Mouse (Mus musculus): ENCODE data around the gene Htt. TPM values are rescaled to one million over a fixed set of nuclear protein-coding genes. Genes with fewer than 3 reads are reported as not detected.
"Not testable (repeated sequence)": the region's sequence is repeated elsewhere in the genome, so short reads cannot be mapped to it uniquely, and the experiment has no call there.

The Htt gene
- total RNA-seq, 1 experiment from 2014 or later = 19.7 TPM

- ATAC-seq (replicated peaks; ENCODE audit: insufficient number of reproducible peaks, low FRiP score, low TSS enrichment, poor library complexity, severe bottlenecking) = not testable (repeated sequence)
Observed at GRCm38 (mm10) chr5:34880307-34880706, 118.8 kb downstream of the Htt start.

GRCm38 (mm10) chr5:34881023-34881422, 119.5 kb downstream of the Htt start:
- ATAC-seq (replicated peaks; ENCODE audit: insufficient number of reproducible peaks, low FRiP score, low TSS enrichment, poor library complexity, severe bottlenecking) = no peak

GRCm38 (mm10) chr5:34885250-34885649, 123.7 kb downstream of the Htt start:
- no peak for ATAC-seq (replicated peaks; ENCODE audit: insufficient number of reproducible peaks, low FRiP score, low TSS enrichment, poor library complexity, severe bottlenecking)

GRCm38 (mm10) chr5:34889252-34889651, 127.7 kb downstream of the Htt start:
- no peak for ATAC-seq (replicated peaks; ENCODE audit: insufficient number of reproducible peaks, low FRiP score, low TSS enrichment, poor library complexity, severe bottlenecking)

- no peak for ATAC-seq (replicated peaks; ENCODE audit: insufficient number of reproducible peaks, low FRiP score, low TSS enrichment, poor library complexity, severe bottlenecking)
Observed at GRCm38 (mm10) chr5:34896697-34897453, 135.3 kb downstream of the Htt start.

GRCm38 (mm10) chr5:34899787-34900469, 138.4 kb downstream of the Htt start:
- no peak for ATAC-seq (replicated peaks; ENCODE audit: insufficient number of reproducible peaks, low FRiP score, low TSS enrichment, poor library complexity, severe bottlenecking)

- no peak for ATAC-seq (replicated peaks; ENCODE audit: insufficient number of reproducible peaks, low FRiP score, low TSS enrichment, poor library complexity, severe bottlenecking)
Observed at GRCm38 (mm10) chr5:34902371-34902770, 140.8 kb downstream of the Htt start.

- ATAC-seq (replicated peaks; ENCODE audit: insufficient number of reproducible peaks, low FRiP score, low TSS enrichment, poor library complexity, severe bottlenecking) = no peak
Observed at GRCm38 (mm10) chr5:34902811-34903385, 141.4 kb downstream of the Htt start.

- no peak for ATAC-seq (replicated peaks; ENCODE audit: insufficient number of reproducible peaks, low FRiP score, low TSS enrichment, poor library complexity, severe bottlenecking)
Observed at GRCm38 (mm10) chr5:34904412-34904811, 142.9 kb downstream of the Htt start.

- no peak for ATAC-seq (replicated peaks; ENCODE audit: insufficient number of reproducible peaks, low FRiP score, low TSS enrichment, poor library complexity, severe bottlenecking)
Observed at GRCm38 (mm10) chr5:34907230-34907629, 145.7 kb downstream of the Htt start.

GRCm38 (mm10) chr5:34907910-34908725, 146.6 kb downstream of the Htt start, which contains the start of gene Msantd1:
Gene Msantd1, plus strand, starts transcription at chr5:34908012.
- ATAC-seq (replicated peaks; ENCODE audit: insufficient number of reproducible peaks, low FRiP score, low TSS enrichment, poor library complexity, severe bottlenecking) = 0 out of 2 replicates have a peak, but pooled peaks have one; percentile 23

- ATAC-seq (replicated peaks; ENCODE audit: insufficient number of reproducible peaks, low FRiP score, low TSS enrichment, poor library complexity, severe bottlenecking) = no peak
Observed at GRCm38 (mm10) chr5:34908726-34909633, 147.4 kb downstream of the Htt start.

GRCm38 (mm10) chr5:34909634-34910503, 148.3 kb downstream of the Htt start:
- ATAC-seq (replicated peaks; ENCODE audit: insufficient number of reproducible peaks, low FRiP score, low TSS enrichment, poor library complexity, severe bottlenecking) = no peak

GRCm38 (mm10) chr5:34910504-34910815, 148.9 kb downstream of the Htt start:
- ATAC-seq (replicated peaks; ENCODE audit: insufficient number of reproducible peaks, low FRiP score, low TSS enrichment, poor library complexity, severe bottlenecking) = no peak

- peak; percentile 34; the same call in 1 of the 2 replicates for ATAC-seq (replicated peaks; ENCODE audit: insufficient number of reproducible peaks, low FRiP score, low TSS enrichment, poor library complexity, severe bottlenecking)
Observed at GRCm38 (mm10) chr5:34915801-34916200, 154.3 kb downstream of the Htt start.

- ATAC-seq (replicated peaks; ENCODE audit: insufficient number of reproducible peaks, low FRiP score, low TSS enrichment, poor library complexity, severe bottlenecking) = no peak
Observed at GRCm38 (mm10) chr5:34917234-34917655, 155.7 kb downstream of the Htt start.

- ATAC-seq (replicated peaks; ENCODE audit: insufficient number of reproducible peaks, low FRiP score, low TSS enrichment, poor library complexity, severe bottlenecking) = no peak
Observed at GRCm38 (mm10) chr5:34918785-34919184, 157.2 kb downstream of the Htt start.
